Mouse (Mus musculus) C2C12 (cell line): ENCODE measurements at regions not wholly inside any gene's neighbourhood (a gene's known extent, or its start where the extent isn't known, plus 50 kb on each side); places are given as distances from the start of the nearest gene placed in this dataset.
"Not testable (repeated sequence)": the region's sequence is repeated elsewhere in the genome, so short reads cannot be mapped to it uniquely, and the experiment has no call there.

Source experiments
- H3K27me3 ChIP-seq: one replicate; pipeline ENCODE4 v1.6.1; 2011; ENCODE audit not compliant: control insufficient read depth, insufficient read depth, insufficient read length
- H3K36me3 ChIP-seq: one replicate; pipeline ENCODE4 v1.6.1; 2011; ENCODE audit not compliant: control insufficient read depth, insufficient read depth
- H3K4me3 ChIP-seq: one replicate; pipeline ENCODE4 v1.5.1; 2011; ENCODE audit warnings: mild to moderate bottlenecking, control low read depth; ENCODE audit not compliant: poor library complexity, insufficient read depth, severe bottlenecking
- H3K79me2 ChIP-seq: one replicate; pipeline ENCODE4 v1.6.1; 2011; ENCODE audit not compliant: control insufficient read depth, insufficient read depth
- H3K79me3 ChIP-seq: one replicate; pipeline ENCODE4 v1.6.1; 2011; ENCODE audit warnings: low read depth, control low read depth
- H3ac ChIP-seq: one replicate; pipeline ENCODE3; 2011; ENCODE audit warnings: low read depth; ENCODE audit not compliant: control insufficient read depth, insufficient read length
- CEBPB ChIP-seq: IDR thresholded peaks from one replicate; pipeline ENCODE4 v1.6.1; 2011; ENCODE audit warnings: low read depth, mild to moderate bottlenecking, control low read depth, moderate library complexity
- CTCF ChIP-seq: IDR thresholded peaks from one replicate; pipeline ENCODE4 v1.5.1; 2011; ENCODE audit not compliant: control insufficient read depth, insufficient read depth, insufficient read length
- FOSL1 ChIP-seq: IDR thresholded peaks from one replicate; pipeline ENCODE4 v1.8.0; 2011; ENCODE audit warnings: mild to moderate bottlenecking, low read length; ENCODE audit not compliant: poor library complexity, insufficient read depth, severe bottlenecking
- MAX ChIP-seq: IDR thresholded peaks from one replicate; pipeline ENCODE4 v1.6.1; 2011; ENCODE audit warnings: mild to moderate bottlenecking, control low read depth
- MYOD1 ChIP-seq: IDR thresholded peaks from one replicate; pipeline ENCODE4 v1.6.1; 2011; ENCODE audit warnings: low read depth; ENCODE audit not compliant: control insufficient read depth, insufficient read length
- MYOG ChIP-seq: IDR thresholded peaks from one replicate; pipeline ENCODE4 v1.6.1; 2011; ENCODE audit not compliant: control insufficient read depth, insufficient read length; ENCODE audit errors: extremely low read depth
- USF1 ChIP-seq: IDR thresholded peaks from one replicate; pipeline ENCODE4 v1.6.1; 2011; ENCODE audit warnings: low read depth, mild to moderate bottlenecking, control low read depth, moderate library complexity

GRCm38 (mm10) chr4:9724801-9725200 lies 1149.5 kb upstream of the 2610301B20Rik start:
- not testable (repeated sequence) for H3K79me2 ChIP-seq, H3K27me3 ChIP-seq, H3K36me3 ChIP-seq, H3ac ChIP-seq, H3K4me3 ChIP-seq, H3K79me3 ChIP-seq

GRCm38 (mm10) chr4:9737691-9738090 lies 1136.6 kb upstream of the 2610301B20Rik start:
- H3K27me3 ChIP-seq, result peaks cover 7% of the 10 kb centered on the region
- H3K79me2 ChIP-seq, result no peaks in the 10 kb centered on the region
- H3K79me3 ChIP-seq, result no peaks in the 10 kb centered on the region
- TF ChIP-seq MYOD1, result no peak
- TF ChIP-seq CTCF, result no peak
- TF ChIP-seq USF1, result no peak
- no peak for TF ChIP-seq MAX
- TF ChIP-seq MYOG, result no peak
- no peak for TF ChIP-seq CEBPB
- TF ChIP-seq FOSL1, result no peak
- H3ac ChIP-seq, result no peak overlapping the region
- no peak overlapping the region for H3K4me3 ChIP-seq
- no peaks in the 10 kb centered on the region for H3K36me3 ChIP-seq

GRCm38 (mm10) chr4:9747411-9747938 lies 1126.8 kb upstream of the 2610301B20Rik start:
- Histone ChIP-seq H3K79me2 (no peaks in the 10 kb centered on the region), H3K79me3 (no peaks in the 10 kb centered on the region), H3ac (no peak overlapping the region), H3K27me3 (peaks cover 3% of the 10 kb centered on the region), H3K4me3 (no peak overlapping the region), H3K36me3 (no peaks in the 10 kb centered on the region)
- TF ChIP-seq USF1, result no peak
- TF ChIP-seq MAX, result no peak
- TF ChIP-seq CEBPB, result no peak
- TF ChIP-seq MYOD1, result no peak
- TF ChIP-seq CTCF, result no peak
- TF ChIP-seq MYOG, result no peak
- no peak for TF ChIP-seq FOSL1

- Histone ChIP-seq H3K27me3 (no peaks in the 10 kb centered on the region), H3K4me3 (no peak overlapping the region), H3K36me3 (no peaks in the 10 kb centered on the region), H3K79me3 (no peaks in the 10 kb centered on the region), H3K79me2 (no peaks in the 10 kb centered on the region), H3ac (no peak overlapping the region)
- no peak for TF ChIP-seq MYOD1
- no peak for TF ChIP-seq MAX
- TF ChIP-seq MYOG, result no peak
- no peak for TF ChIP-seq USF1
- TF ChIP-seq FOSL1, result no peak
- TF ChIP-seq CEBPB, result no peak
- no peak for TF ChIP-seq CTCF
Measured at GRCm38 (mm10) chr4:9748110-9748509, 1126.2 kb upstream of the 2610301B20Rik start.

- Histone ChIP-seq H3ac (no peak overlapping the region), H3K4me3 (no peak overlapping the region), H3K36me3 (no peaks in the 10 kb centered on the region), H3K79me3 (no peaks in the 10 kb centered on the region), H3K79me2 (no peaks in the 10 kb centered on the region), H3K27me3 (no peaks in the 10 kb centered on the region)
- TF ChIP-seq CEBPB, result no peak
- TF ChIP-seq MAX, result no peak
- no peak for TF ChIP-seq CTCF
- no peak for TF ChIP-seq USF1
- TF ChIP-seq MYOG, result no peak
- no peak for TF ChIP-seq MYOD1
- TF ChIP-seq FOSL1, result no peak
Measured at GRCm38 (mm10) chr4:9749877-9750276, 1124.4 kb upstream of the 2610301B20Rik start.

- no peaks in the 10 kb centered on the region for H3K36me3 ChIP-seq
- no peak overlapping the region for H3ac ChIP-seq
- no peak overlapping the region for H3K4me3 ChIP-seq
- no peaks in the 10 kb centered on the region for H3K27me3 ChIP-seq
- no peaks in the 10 kb centered on the region for H3K79me3 ChIP-seq
- no peaks in the 10 kb centered on the region for H3K79me2 ChIP-seq
- TF ChIP-seq CTCF (no peak), MAX (no peak), CEBPB (no peak), USF1 (no peak), MYOD1 (no peak), FOSL1 (no peak), MYOG (no peak)
Measured at GRCm38 (mm10) chr4:9750404-9750803, 1123.9 kb upstream of the 2610301B20Rik start.
